Mouse (Mus musculus) myocyte (in vitro differentiated cells): ENCODE measurements around the gene Prkcz.

ENCODE experiments used
- E2F4 ChIP-seq: IDR thresholded peaks from one replicate; pipeline ENCODE4 v1.6.1; 2011; ENCODE audit warnings: mild to moderate bottlenecking, control low read depth, moderate library complexity; ENCODE audit not compliant: insufficient read depth
- MAX ChIP-seq: IDR thresholded peaks from one replicate; pipeline ENCODE4 v1.6.1; 2011; ENCODE audit warnings: low read depth, mild to moderate bottlenecking, control low read depth
- MYOD1 ChIP-seq, 3 experiments: IDR thresholded peaks; one replicate each; pipeline ENCODE4 v1.6.1; 2011; ENCODE audit warnings: control low read depth in 2 of 3, low read depth in 2 of 3, mild to moderate bottlenecking in 2 of 3, moderate library complexity in 1 of 3; ENCODE audit not compliant: insufficient read length in 2 of 3, control insufficient read depth in 1 of 3
- POLR2A ChIP-seq: IDR thresholded peaks from one replicate; pipeline ENCODE4 v1.6.1; 2011; ENCODE audit warnings: low read depth, mild to moderate bottlenecking, control low read depth, moderate library complexity; ENCODE audit not compliant: insufficient read length
- POLR2AphosphoS2 ChIP-seq: IDR thresholded peaks from one replicate; pipeline ENCODE4 v1.6.1; 2011; ENCODE audit warnings: low read depth, control low read depth; ENCODE audit not compliant: insufficient read length
- TCF12 ChIP-seq: IDR thresholded peaks from one replicate; pipeline ENCODE4 v1.6.1; 2011; ENCODE audit warnings: mild to moderate bottlenecking, control low read depth; ENCODE audit not compliant: poor library complexity, insufficient read depth, severe bottlenecking

GRCm38 (mm10) chr4:155395471-155395870, 34.3 kb upstream of the Prkcz start:
- TF ChIP-seq POLR2A (no peak), POLR2AphosphoS2 (no peak), MAX (no peak), MYOD1 (IDR thresholded peaks at IDR 0.05; ENCODE audit: control insufficient read depth in 1 of 3, insufficient read length in 2 of 3, low read depth in 2 of 3) (no peak), TCF12 (no peak), E2F4 (no peak)
